Mouse (Mus musculus) kidney, postnatal 0 days (tissue): Measurements from ENCODE around the gene Plscr3. TPM values are rescaled to one million over a fixed set of nuclear protein-coding genes. Genes with fewer than 3 reads are reported as not detected.

ENCODE experiments used
- ATAC-seq: fragments of 200-750 bp; cut with Nextera tagmentation; replicated peaks from 2 replicates; pipeline ENCODE4 v1.8.0; 2017; ENCODE audit warnings: low read depth, moderate number of reproducible peaks, moderate TSS enrichment, moderate library complexity; ENCODE audit not compliant: low FRiP score
- DNase-seq: peaks from one replicate; pipeline ENCODE4 v3.0.0-alpha.2; 2016; ENCODE audit warnings: low spot score
- H3K27ac ChIP-seq: fragments of 300-500 bp; sonication (generic); 2 replicates; pipeline ENCODE4 v1.5.1; 2014; ENCODE audit warnings: mild to moderate bottlenecking
- H3K27me3 ChIP-seq: fragments of 300-500 bp; sonication (generic); 2 replicates; pipeline ENCODE4 v1.6.1; 2014; ENCODE audit warnings: low read length, mixed read lengths; ENCODE audit not compliant: insufficient read depth
- H3K36me3 ChIP-seq: fragments of 300-500 bp; sonication (generic); 2 replicates; pipeline ENCODE4 v1.6.1; 2014; ENCODE audit warnings: low read length, mixed read lengths; ENCODE audit not compliant: insufficient read depth
- H3K4me1 ChIP-seq: fragments of 300-500 bp; sonication (generic); replicated peaks from 2 replicates; pipeline ENCODE4 v1.6.1; 2014; ENCODE audit warnings: antibody characterized with exemption, low read length, mixed read lengths; ENCODE audit not compliant: insufficient read depth
- H3K4me2 ChIP-seq: fragments of 300-500 bp; sonication (generic); 2 replicates; pipeline ENCODE4 v1.6.1; 2014; ENCODE audit warnings: mild to moderate bottlenecking, low read length, moderate library complexity, mixed read lengths
- H3K4me3 ChIP-seq: fragments of 300-500 bp; sonication (generic); replicated peaks from 2 replicates; pipeline ENCODE4 v1.5.1; 2014; ENCODE audit warnings: low read depth, low read length
- H3K9ac ChIP-seq: fragments of 300-500 bp; sonication (generic); 2 replicates; pipeline ENCODE4 v1.6.1; 2014; ENCODE audit warnings: low read depth, low read length
- H3K9me3 ChIP-seq: fragments of 300-500 bp; sonication (generic); replicated peaks from 2 replicates; pipeline ENCODE4 v1.6.1; 2016; ENCODE audit warnings: low read length, inconsistent platforms, mixed read lengths
- CTCF ChIP-seq: IDR thresholded peaks from 2 replicates; pipeline ENCODE4 v1.5.1; 2016; ENCODE audit warnings: antibody characterized with exemption, low read depth, mild to moderate bottlenecking, moderate library complexity
- WGBS: fragments of 180-500 bp; shearing (Covaris S2); extraction: QIAGEN DNeasy Blood & Tissue Kit; methylation state at CpG from one replicate; pipeline ENCODE4 v1.1.7; 2014; 5-methylcytosine and 5-hydroxymethylcytosine counted together
- polyA plus RNA-seq: library from polyadenylated mRNA; unstranded; fragments of >200 nt; fragmentation: Nextera tagmentation; extraction: Ambion mirVana; gene quantifications from 2 replicates; pipeline ENCODE4 v1.2.1, GENCODE M21; 2015

Gene Plscr3
- polyA plus RNA-seq, 1 experiment from 2014 or later = 96.4 TPM

- H3K4me3 ChIP-seq = no peak overlapping the region
- ATAC-seq = no peak
- peaks cover 27% of the 10 kb centered on the region for H3K36me3 ChIP-seq
- no peaks in the 10 kb centered on the region for H3K4me1 ChIP-seq
- H3K4me2 ChIP-seq = no peak overlapping the region
- 55% methylated on average over 2 of the region's 2 CpGs for WGBS
- no peaks in the 10 kb centered on the region for H3K27me3 ChIP-seq
- no peak for DNase-seq
- H3K9ac ChIP-seq = no peak overlapping the region
- no peak for TF ChIP-seq CTCF
- no peaks in the 10 kb centered on the region for H3K9me3 ChIP-seq
- no peak overlapping the region for H3K27ac ChIP-seq
Measured at GRCm38 (mm10) chr11:69823456-69823855, 22.7 kb upstream of the Plscr3 start.

- TF ChIP-seq CTCF = no peak
- DNase-seq (no peak), ATAC-seq (no peak)
- Histone ChIP-seq H3K9me3 (no peaks in the 10 kb centered on the region), H3K4me3 (no peak overlapping the region), H3K27ac (no peak overlapping the region), H3K4me1 (peaks cover 3% of the 10 kb centered on the region; the same call in 1 of the 2 replicates), H3K27me3 (no peaks in the 10 kb centered on the region), H3K36me3 (peaks cover 27% of the 10 kb centered on the region), H3K9ac (no peak overlapping the region), H3K4me2 (no peak overlapping the region)
- 63% methylated on average over 5 of the region's 5 CpGs for WGBS
Measured at GRCm38 (mm10) chr11:69828832-69829231, 17.3 kb upstream of the Plscr3 start.

GRCm38 (mm10) chr11:69833554-69833953 is 12.6 kb upstream of the Plscr3 start:
- Histone ChIP-seq H3K4me2 (peak overlapping the region; percentile 92), H3K27me3 (no peaks in the 10 kb centered on the region), H3K9ac (peak overlapping the region; percentile 74; the same call in 1 of the 2 replicates), H3K4me3 (peak overlapping the region; percentile 42), H3K4me1 (peaks cover 22% of the 10 kb centered on the region), H3K36me3 (no peaks in the 10 kb centered on the region), H3K9me3 (no peaks in the 10 kb centered on the region), H3K27ac (no peak overlapping the region)
- ATAC-seq (no peak), DNase-seq (no peak)
- WGBS = 68% methylated on average over 8 of the region's 8 CpGs
- no peak for TF ChIP-seq CTCF

- Histone ChIP-seq H3K27me3 (no peaks in the 10 kb centered on the region), H3K27ac (no peak overlapping the region), H3K4me2 (peak overlapping the region; percentile 92), H3K9ac (peak overlapping the region; percentile 74), H3K9me3 (no peaks in the 10 kb centered on the region), H3K36me3 (no peaks in the 10 kb centered on the region), H3K4me3 (peak overlapping the region; percentile 42), H3K4me1 (peaks cover 23% of the 10 kb centered on the region)
- 8% methylated on average over 44 of the region's 48 CpGs for WGBS
- 0 out of 2 replicates have a peak, but pooled peaks have one; percentile 4 for TF ChIP-seq CTCF
- no peak for ATAC-seq
- peak; percentile 47 for DNase-seq
Measured at GRCm38 (mm10) chr11:69834001-69834549, 12.1 kb upstream of the Plscr3 start.

GRCm38 (mm10) chr11:69835326-69835965 is 10.7 kb upstream of the Plscr3 start:
- Histone ChIP-seq H3K9ac (no peak overlapping the region), H3K4me2 (peak overlapping the region; percentile 97; the same call in 1 of the 2 replicates), H3K36me3 (no peaks in the 10 kb centered on the region), H3K4me3 (no peak overlapping the region), H3K27me3 (no peaks in the 10 kb centered on the region), H3K27ac (no peak overlapping the region), H3K9me3 (no peaks in the 10 kb centered on the region), H3K4me1 (peaks cover 27% of the 10 kb centered on the region)
- 23% methylated on average over 9 of the region's 9 CpGs for WGBS
- DNase-seq (no peak), ATAC-seq (no peak)
- TF ChIP-seq CTCF = no peak

DNA sequence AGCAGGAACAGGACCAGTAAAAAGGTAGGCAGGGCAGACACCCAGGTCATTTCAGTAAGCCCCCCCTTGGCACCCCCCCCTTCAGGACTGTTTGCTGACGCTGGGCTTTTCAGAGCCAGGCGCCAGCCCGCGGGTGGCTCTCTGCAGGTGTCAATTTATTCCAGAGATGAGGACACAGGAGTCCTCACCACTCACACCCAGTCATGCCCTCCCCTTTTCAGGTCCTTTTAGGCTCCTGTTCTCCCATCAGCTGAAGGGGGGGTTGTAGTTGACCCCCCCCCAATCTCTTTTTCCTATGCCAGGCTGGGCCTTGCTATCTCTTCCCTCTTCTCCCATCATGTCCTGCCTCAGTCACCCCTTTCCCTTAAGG is 10.2 kb upstream of the Plscr3 start:
- peak overlapping the region; percentile 97 for H3K4me2 ChIP-seq
- no peak for DNase-seq
- TF ChIP-seq CTCF = no peak
- WGBS = 18% methylated on average over 4 of the region's 4 CpGs
- H3K4me3 ChIP-seq = peak overlapping the region; percentile 59; the same call in 1 of the 2 replicates
- no peaks in the 10 kb centered on the region for H3K9me3 ChIP-seq
- no peaks in the 10 kb centered on the region for H3K27me3 ChIP-seq
- H3K9ac ChIP-seq = no peak overlapping the region
- no peaks in the 10 kb centered on the region for H3K36me3 ChIP-seq
- no peak for ATAC-seq
- no peak overlapping the region for H3K27ac ChIP-seq
- peaks cover 27% of the 10 kb centered on the region for H3K4me1 ChIP-seq
